Mouse (Mus musculus) heart, postnatal 0 days (tissue): ENCODE results near the gene Zfp420. TPM values are rescaled to one million over a fixed set of nuclear protein-coding genes. Genes with fewer than 3 reads are reported as not detected.

Source experiments
- ATAC-seq: fragments of 200-750 bp; cut with Nextera tagmentation; 2 replicates; pipeline ENCODE4 v1.8.0; 2017; ENCODE audit warnings: low read depth, moderate number of reproducible peaks, moderate library complexity; ENCODE audit not compliant: insufficient read depth
- DNase-seq: peaks from one replicate; pipeline ENCODE4 v3.0.0-alpha.2; 2016; ENCODE audit warnings: low spot score
- H3K27ac ChIP-seq: fragments of 300-500 bp; sonication (generic); 2 replicates; pipeline ENCODE4 v1.5.1; 2014; ENCODE audit warnings: low read depth, mild to moderate bottlenecking
- H3K27me3 ChIP-seq: fragments of 300-500 bp; sonication (generic); 2 replicates; pipeline ENCODE4 v1.6.1; 2014; ENCODE audit warnings: low read length, mixed read lengths; ENCODE audit not compliant: control insufficient read depth, insufficient read depth
- H3K36me3 ChIP-seq: fragments of 300-500 bp; sonication (generic); replicated peaks from 2 replicates; pipeline ENCODE4 v1.6.1; 2014; ENCODE audit warnings: low read length, mixed read lengths; ENCODE audit not compliant: control insufficient read depth, insufficient read depth
- H3K4me1 ChIP-seq: fragments of 300-500 bp; sonication (generic); 2 replicates; pipeline ENCODE4 v1.6.1; 2014; ENCODE audit warnings: antibody characterized with exemption; ENCODE audit not compliant: control insufficient read depth, insufficient read depth
- H3K4me2 ChIP-seq: fragments of 300-500 bp; sonication (generic); 2 replicates; pipeline ENCODE4 v1.6.1; 2014; ENCODE audit warnings: low read depth, mild to moderate bottlenecking, low read length, moderate library complexity
- H3K4me3 ChIP-seq: fragments of 300-500 bp; sonication (generic); 2 replicates; pipeline ENCODE4 v1.5.1; 2014; ENCODE audit warnings: low read depth, low read length
- H3K9ac ChIP-seq: fragments of 300-500 bp; sonication (generic); replicated peaks from 2 replicates; pipeline ENCODE4 v1.6.1; 2014; ENCODE audit warnings: low read depth, low read length, mixed read lengths
- H3K9me3 ChIP-seq: fragments of 300-500 bp; sonication (generic); replicated peaks from 2 replicates; pipeline ENCODE4 v1.6.1; 2016; ENCODE audit warnings: low read length; ENCODE audit not compliant: control insufficient read depth
- CTCF ChIP-seq: IDR thresholded peaks from 2 replicates; pipeline ENCODE4 v1.5.1; 2016; ENCODE audit warnings: antibody characterized with exemption, control low read depth, low read depth
- EP300 ChIP-seq: IDR thresholded peaks from 2 replicates; pipeline ENCODE4 v1.6.1; 2016; ENCODE audit warnings: antibody characterized with exemption, low read depth
- WGBS: fragments of 180-500 bp; shearing (Covaris S2); extraction: QIAGEN DNeasy Blood & Tissue Kit; methylation state at CpG from one replicate; pipeline ENCODE4 v1.1.7; 2014; 5-methylcytosine and 5-hydroxymethylcytosine counted together
- polyA plus RNA-seq: library from polyadenylated mRNA; unstranded; fragments of >200 nt; fragmentation: Nextera tagmentation; extraction: Ambion mirVana; gene quantifications from 2 replicates; pipeline ENCODE4 v1.2.1, GENCODE M21; 2015
- total RNA-seq: library from RNA; depleted of rRNA; stranded (reverse); fragments of >200 nt; gene quantifications from 2 replicates; pipeline ENCODE4 v1.2.3, GENCODE M21; 2014; ENCODE audit warnings: low replicate concordance

Gene Zfp420
- total and polyA plus RNA-seq, 2 experiments from 2014 or later: 0.80 to 2.2 TPM

- peaks cover 20% of the 10 kb centered on the region for H3K36me3 ChIP-seq
- peak overlapping the region; percentile 89 for H3K27ac ChIP-seq
- H3K27me3 ChIP-seq: no peaks in the 10 kb centered on the region
- no peak for TF ChIP-seq EP300
- no peak for TF ChIP-seq CTCF
- ATAC-seq (peak; percentile 78), DNase-seq (peak; percentile 92)
- H3K4me1 ChIP-seq: peaks cover 17% of the 10 kb centered on the region
- 3% methylated on average over 12 of the region's 12 CpGs for WGBS
- peak overlapping the region; percentile 71 for H3K9ac ChIP-seq
- H3K4me3 ChIP-seq: peak overlapping the region; percentile 71
- no peaks in the 10 kb centered on the region for H3K9me3 ChIP-seq
- H3K4me2 ChIP-seq: peak overlapping the region; percentile 72
Observed at GRCm38 (mm10) chr7:29818619-29819254, 41.0 kb upstream of the Zfp420 start.

GRCm38 (mm10) chr7:29828001-29828400, 31.8 kb upstream of the Zfp420 start:
- WGBS: 87% methylated on average over 12 of the region's 12 CpGs
- Histone ChIP-seq H3K27ac (no peak overlapping the region), H3K27me3 (no peaks in the 10 kb centered on the region), H3K4me1 (no peaks in the 10 kb centered on the region), H3K36me3 (peaks cover 79% of the 10 kb centered on the region), H3K4me2 (no peak overlapping the region), H3K4me3 (no peak overlapping the region), H3K9ac (no peak overlapping the region), H3K9me3 (peaks cover 10% of the 10 kb centered on the region; the same call in 1 of the 2 replicates)
- ATAC-seq (no peak), DNase-seq (no peak)
- no peak for TF ChIP-seq EP300

- DNase-seq (no peak), ATAC-seq (no peak)
- Histone ChIP-seq H3K27ac (no peak overlapping the region), H3K36me3 (peaks cover 69% of the 10 kb centered on the region), H3K4me2 (no peak overlapping the region), H3K9me3 (peaks cover 10% of the 10 kb centered on the region; the same call in 1 of the 2 replicates), H3K27me3 (no peaks in the 10 kb centered on the region), H3K4me3 (no peak overlapping the region), H3K9ac (no peak overlapping the region), H3K4me1 (no peaks in the 10 kb centered on the region)
- TF ChIP-seq CTCF (no peak), EP300 (no peak)
- WGBS: 94% methylated on average over 12 of the region's 12 CpGs
Observed at GRCm38 (mm10) chr7:29829804-29830203, 30.0 kb upstream of the Zfp420 start.

- H3K36me3 ChIP-seq: peaks cover 9% of the 10 kb centered on the region
- TF ChIP-seq EP300 (no peak), CTCF (no peak)
Observed at GRCm38 (mm10) chr7:29836816-29837215, 23.0 kb upstream of the Zfp420 start.

GRCm38 (mm10) chr7:29839256-29839655, 20.5 kb upstream of the Zfp420 start:
- no peak overlapping the region for H3K27ac ChIP-seq
- WGBS: 60% methylated on average over 3 of the region's 3 CpGs
- H3K4me3 ChIP-seq: no peak overlapping the region
- H3K9ac ChIP-seq: no peak overlapping the region
- H3K9me3 ChIP-seq: no peaks in the 10 kb centered on the region
- DNase-seq (no peak), ATAC-seq (no peak)
- H3K4me1 ChIP-seq: no peaks in the 10 kb centered on the region
- H3K27me3 ChIP-seq: no peaks in the 10 kb centered on the region
- no peak overlapping the region for H3K4me2 ChIP-seq
- no peaks in the 10 kb centered on the region for H3K36me3 ChIP-seq
- TF ChIP-seq EP300: no peak
- no peak for TF ChIP-seq CTCF

More at GRCm38 (mm10) chr7:29836816-29837215, 23.0 kb upstream of the Zfp420 start:
- no peak overlapping the region for H3K4me2 ChIP-seq
- H3K27ac ChIP-seq: no peak overlapping the region
- 87% methylated on average over 1 of the region's 1 CpGs for WGBS
- no peaks in the 10 kb centered on the region for H3K9me3 ChIP-seq
- no peaks in the 10 kb centered on the region for H3K27me3 ChIP-seq
- DNase-seq: no peak
- no peaks in the 10 kb centered on the region for H3K4me1 ChIP-seq
- no peak overlapping the region for H3K4me3 ChIP-seq
- no peak overlapping the region for H3K9ac ChIP-seq
- ATAC-seq: no peak

GRCm38 (mm10) chr7:29842105-29842504, 17.7 kb upstream of the Zfp420 start:
- WGBS: 97% methylated on average over 1 of the region's 1 CpGs
- no peak overlapping the region for H3K4me2 ChIP-seq
- H3K4me3 ChIP-seq: no peak overlapping the region
- TF ChIP-seq EP300: no peak
- TF ChIP-seq CTCF: no peak
- H3K27me3 ChIP-seq: no peaks in the 10 kb centered on the region
- H3K9ac ChIP-seq: no peak overlapping the region
- H3K36me3 ChIP-seq: no peaks in the 10 kb centered on the region
- H3K27ac ChIP-seq: no peak overlapping the region
- no peaks in the 10 kb centered on the region for H3K4me1 ChIP-seq
- DNase-seq (no peak), ATAC-seq (no peak)
- H3K9me3 ChIP-seq: no peaks in the 10 kb centered on the region
